Mouse (Mus musculus): Measurements from ENCODE around the gene Nectin3.

Gene Nectin3

DNA sequence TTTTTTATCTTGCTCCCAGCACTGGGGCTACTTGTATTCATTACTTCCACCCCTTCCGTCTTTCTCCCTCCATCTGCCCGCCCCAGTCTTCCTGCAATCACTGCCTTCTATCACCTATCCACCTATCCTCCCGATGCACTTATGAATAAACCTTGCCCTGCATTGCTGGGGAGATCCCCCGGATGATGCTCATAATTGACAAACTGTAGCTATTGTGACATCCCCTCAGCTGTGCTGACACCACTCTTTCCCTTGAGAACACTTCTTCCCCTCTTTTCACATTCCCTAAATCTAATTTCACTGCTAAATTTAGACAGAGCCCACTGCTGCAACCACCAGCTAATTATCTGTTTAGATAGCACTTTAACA is at the start of gene Nectin3:
TSS of gene Nectin3 (minus strand) at position 105 of the 369 bp plus-strand sequence.
- no peak for DNase-seq (ENCODE audit: low read depth, low spot score)

- DNase-seq (ENCODE audit: low read depth, low spot score), result peak; percentile 44
Observed at GRCm38 (mm10) chr16:46538092-46538491, 39.8 kb upstream of the Nectin3 start.

- no peak for DNase-seq (ENCODE audit: low read depth, low spot score)
Observed at GRCm38 (mm10) chr16:46532465-46533254, 34.3 kb upstream of the Nectin3 start.

- DNase-seq (ENCODE audit: low read depth, low spot score), result no peak
Observed at GRCm38 (mm10) chr16:46531023-46531422, 32.7 kb upstream of the Nectin3 start.

GRCm38 (mm10) chr16:46520885-46521417 is 22.6 kb upstream of the Nectin3 start:
- DNase-seq (ENCODE audit: low read depth, low spot score), result no peak

DNA sequence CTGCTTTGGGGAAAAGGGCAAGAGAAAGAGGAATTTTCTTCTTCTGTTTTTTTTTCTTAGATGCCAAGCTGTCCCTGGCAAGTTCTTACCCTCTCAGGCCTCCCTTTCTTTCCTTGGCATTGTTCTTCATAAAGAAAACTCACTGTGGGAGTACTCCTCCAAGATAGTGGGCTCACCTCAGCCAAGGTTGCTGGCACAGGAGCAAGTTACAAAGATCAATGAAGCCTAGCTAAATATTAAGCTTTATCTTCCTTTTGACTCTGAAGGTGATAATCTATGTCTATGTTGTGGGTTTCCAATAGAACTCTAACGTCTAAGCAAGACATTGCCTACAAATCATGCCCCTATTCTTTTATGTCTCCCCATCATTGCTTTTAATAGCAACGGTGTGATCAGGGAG is 21.3 kb upstream of the Nectin3 start:
- no peak for DNase-seq (ENCODE audit: low read depth, low spot score)

DNA sequence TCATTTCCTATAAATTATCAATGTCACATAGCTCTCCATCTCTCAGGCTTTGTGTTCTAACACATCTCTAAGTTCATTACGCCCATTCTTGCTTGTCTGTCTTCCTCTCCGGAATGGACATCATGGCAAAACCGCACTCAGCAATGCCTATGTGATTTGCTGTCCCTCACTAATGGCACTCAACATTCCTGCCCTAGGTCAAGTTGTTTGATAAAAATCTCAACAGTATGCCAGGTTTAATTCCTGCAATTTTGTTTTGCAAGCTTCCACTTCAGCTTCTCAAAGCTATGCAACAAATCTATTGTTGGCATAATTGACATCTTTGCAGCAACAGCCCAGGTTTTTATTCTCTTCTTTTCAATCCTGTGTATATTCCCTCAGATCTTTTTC is 9.6 kb upstream of the Nectin3 start:
- DNase-seq (ENCODE audit: low read depth, low spot score), result no peak

- no peak for DNase-seq (ENCODE audit: low read depth, low spot score)
Observed at GRCm38 (mm10) chr16:46507260-46507943, 9.1 kb upstream of the Nectin3 start.

DNA sequence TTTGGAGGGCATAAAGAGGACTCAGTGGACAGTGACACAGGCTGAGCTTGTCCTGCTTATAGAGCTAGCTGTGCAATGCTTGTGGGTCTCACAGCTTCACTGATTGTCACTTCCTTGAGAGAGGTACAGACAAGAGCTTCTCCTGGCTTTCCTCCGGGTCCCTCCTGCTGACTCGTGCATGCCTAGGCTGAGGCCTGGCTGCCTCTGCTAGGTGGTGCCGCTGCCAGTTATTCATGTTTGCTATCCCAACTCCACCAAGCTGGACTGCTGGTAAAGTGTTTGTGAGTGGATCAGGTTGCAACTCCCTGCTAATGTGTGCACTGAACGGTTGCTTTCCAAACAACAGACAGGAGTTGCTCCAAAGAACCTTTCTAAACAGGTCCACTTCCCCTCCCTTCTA is 5.7 kb upstream of the Nectin3 start:
- DNase-seq (ENCODE audit: low read depth, low spot score), result no peak

DNA sequence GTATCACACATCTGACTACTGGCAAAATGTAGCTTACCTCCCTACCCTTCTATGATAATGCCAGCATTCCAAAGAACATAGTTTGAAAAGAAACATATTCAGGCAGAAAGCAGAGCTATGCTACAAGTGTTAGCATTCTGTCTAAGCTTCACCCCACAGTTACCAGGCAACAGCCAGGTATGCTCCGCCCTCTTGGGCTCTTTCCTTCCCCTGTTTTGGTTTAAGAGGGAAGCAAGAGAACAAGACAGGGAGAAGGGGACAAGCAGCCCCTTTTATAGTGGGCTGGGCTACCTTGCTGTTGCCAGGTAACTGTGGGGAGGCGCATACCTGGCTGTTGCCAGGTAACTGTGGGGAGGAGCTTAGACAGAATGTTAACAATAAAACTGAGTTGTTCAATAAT is 4.0 kb upstream of the Nectin3 start:
- no peak for DNase-seq (ENCODE audit: low read depth, low spot score)

GRCm38 (mm10) chr16:46500759-46501158 is 2.4 kb upstream of the Nectin3 start:
- DNase-seq (ENCODE audit: low read depth, low spot score), result no peak

GRCm38 (mm10) chr16:46497686-46498420 is 472 bp downstream of the Nectin3 start:
- DNase-seq (ENCODE audit: low read depth, low spot score), result peak; percentile 82

DNA sequence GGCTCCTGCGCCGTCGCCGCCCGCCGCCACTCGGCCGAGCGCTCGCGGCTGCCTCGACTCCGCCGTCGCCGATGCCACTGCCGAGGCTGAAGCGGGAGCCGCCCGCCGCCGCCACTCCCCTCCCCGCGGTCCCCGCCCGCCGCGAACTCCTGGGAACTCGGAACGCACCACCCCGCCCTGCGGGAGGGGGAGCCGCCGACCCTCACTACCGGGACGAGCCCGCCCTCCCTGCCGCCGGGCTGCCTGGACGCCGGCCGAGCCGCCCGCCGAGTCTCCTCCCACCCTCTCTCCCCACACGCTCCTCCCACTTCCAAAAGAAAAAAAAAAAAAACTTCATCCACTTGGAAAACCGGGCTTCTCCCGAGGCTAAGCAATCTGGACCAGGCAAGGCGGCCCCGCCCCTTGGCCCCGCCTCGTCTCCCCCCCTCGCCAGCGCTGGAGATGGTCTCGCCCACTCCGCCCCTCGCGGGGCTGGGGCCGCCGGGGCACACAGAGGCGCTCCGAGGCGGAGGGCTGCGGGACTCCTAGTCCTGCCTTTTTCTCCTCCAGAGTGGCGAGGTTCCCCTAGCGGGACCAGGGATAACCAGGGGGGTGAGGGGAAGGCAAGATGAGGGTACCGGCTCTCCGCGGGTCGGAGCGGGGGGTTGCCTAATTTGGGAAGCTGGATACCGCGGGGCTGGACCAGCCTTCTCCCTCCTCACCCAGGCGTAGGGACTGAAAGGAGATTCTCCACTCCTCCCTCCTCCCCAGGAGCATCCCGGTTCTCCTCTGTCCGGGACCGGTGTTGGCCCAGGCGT is 1.2 kb downstream of the Nectin3 start:
- peak; percentile 96 for DNase-seq (ENCODE audit: low read depth, low spot score)

DNA sequence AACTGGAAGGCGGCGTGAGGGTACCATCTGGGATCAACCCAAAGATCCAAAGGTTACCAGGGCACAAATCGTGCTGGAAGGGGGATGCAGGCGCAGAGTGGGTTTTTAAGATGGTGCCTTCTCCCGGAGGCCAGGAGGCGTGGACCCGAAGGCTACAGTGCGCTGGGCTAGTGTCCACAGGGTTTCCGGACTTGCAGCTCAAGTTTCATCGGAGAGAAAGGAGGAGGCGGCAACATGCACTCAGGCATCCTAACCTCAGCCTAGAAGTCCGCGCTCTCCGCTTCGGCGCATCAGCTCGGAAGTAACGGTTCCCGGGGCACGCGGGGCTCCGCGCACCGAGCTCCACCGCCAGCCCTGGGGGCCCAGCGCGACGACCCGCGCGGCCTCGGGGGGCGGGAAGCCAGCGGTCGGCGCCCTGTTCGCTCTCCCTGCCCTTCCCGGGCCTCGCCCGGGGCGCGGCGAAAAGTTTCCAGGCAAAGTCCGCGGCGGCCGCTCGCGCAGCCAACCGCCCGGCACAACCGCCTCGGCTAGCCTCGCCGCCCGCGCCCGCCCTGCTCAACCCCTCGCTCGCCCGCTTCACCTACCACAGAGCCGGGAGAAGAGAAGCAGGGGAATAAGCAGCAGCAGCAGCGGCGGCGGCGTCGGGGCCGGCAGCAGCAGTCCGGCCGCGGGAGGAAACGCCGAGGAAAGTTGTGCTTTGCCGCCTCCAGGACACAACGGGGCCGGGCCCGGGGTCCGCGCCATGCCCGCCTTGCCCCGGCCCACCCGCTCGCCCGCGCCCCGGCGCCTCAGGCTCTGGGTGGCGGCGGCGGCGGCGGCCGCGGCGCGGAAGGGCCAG is 2.1 kb downstream of the Nectin3 start:
- peak; percentile 59 for DNase-seq (ENCODE audit: low read depth, low spot score)

DNA sequence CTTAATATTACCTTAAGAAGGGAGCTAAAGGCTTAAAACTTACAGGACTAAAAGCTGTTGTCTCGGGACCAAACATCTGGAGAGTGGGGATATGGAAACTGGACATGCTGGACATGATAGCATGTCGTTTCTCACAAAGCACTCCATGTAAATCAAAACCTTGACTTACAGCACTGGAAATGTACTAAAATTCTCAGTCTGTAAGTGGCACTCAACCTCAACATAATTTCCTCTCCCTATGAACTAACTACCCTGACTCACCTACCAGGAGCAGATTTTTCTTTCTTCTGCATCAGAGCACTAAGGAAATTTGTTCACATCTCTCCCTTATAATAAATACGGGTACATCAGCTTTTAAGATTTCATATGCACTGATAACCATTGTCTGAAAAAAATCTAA is 3.1 kb downstream of the Nectin3 start:
- DNase-seq (ENCODE audit: low read depth, low spot score), result peak; percentile 32

GRCm38 (mm10) chr16:46487436-46488097 is 10.8 kb downstream of the Nectin3 start:
- DNase-seq (ENCODE audit: low read depth, low spot score), result peak; percentile 85

DNA sequence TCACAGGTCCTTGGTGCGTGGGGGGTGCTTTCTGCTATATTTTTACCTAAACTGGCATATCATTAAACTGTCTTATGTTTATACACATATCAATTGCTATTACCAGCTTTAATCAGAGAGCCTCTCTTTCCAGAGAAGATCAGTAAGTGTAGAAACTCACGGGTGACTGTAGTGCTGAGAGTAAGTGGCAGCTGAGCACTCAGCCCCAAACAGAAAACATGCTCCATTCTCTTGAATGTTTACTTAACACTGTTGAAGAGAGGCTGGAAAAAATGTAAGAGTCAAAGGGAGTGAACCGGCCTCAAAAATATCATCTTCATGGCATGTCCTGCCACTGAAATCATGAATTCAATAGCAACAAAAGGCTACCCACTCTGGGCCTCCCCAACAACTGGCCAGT is 21.0 kb downstream of the Nectin3 start:
- no peak for DNase-seq (ENCODE audit: low read depth, low spot score)

GRCm38 (mm10) chr16:46451421-46451820 is 46.9 kb downstream of the Nectin3 start:
- no peak for DNase-seq (ENCODE audit: low read depth, low spot score)

GRCm38 (mm10) chr16:46449013-46449412 is 49.3 kb downstream of the Nectin3 start:
- DNase-seq (ENCODE audit: low read depth, low spot score), result no peak

- no peak for DNase-seq (ENCODE audit: low read depth, low spot score)
Observed at GRCm38 (mm10) chr16:46431317-46431716, 67.0 kb downstream of the Nectin3 start.

Data from brain, adult 2 months (tissue).